Mouse (Mus musculus) hindbrain, embryonic 11.5 days (tissue): Measurements from ENCODE around the gene Zfp82. TPM values are rescaled to one million over a fixed set of nuclear protein-coding genes. Genes with fewer than 3 reads are reported as not detected.

ENCODE experiments used
- ATAC-seq: fragments of 200-750 bp; cut with Nextera tagmentation; 2 replicates; pipeline ENCODE4 v1.8.0; 2017; ENCODE audit warnings: mild to moderate bottlenecking, moderate TSS enrichment, moderate library complexity; ENCODE audit not compliant: low FRiP score
- DNase-seq: peaks from one replicate; pipeline ENCODE4 v3.0.0-alpha.2; 2015; ENCODE audit warnings: low spot score
- H3K27ac ChIP-seq: fragments of 300-500 bp; sonication (generic); 2 replicates; pipeline ENCODE4 v1.5.1; 2014; ENCODE audit warnings: mild to moderate bottlenecking, low read depth, low read length
- H3K27me3 ChIP-seq: fragments of 300-500 bp; sonication (generic); 2 replicates; pipeline ENCODE4 v1.6.1; 2014; ENCODE audit warnings: mild to moderate bottlenecking, low read length, moderate library complexity, mixed read lengths; ENCODE audit not compliant: control insufficient read depth, insufficient read depth
- H3K36me3 ChIP-seq: fragments of 300-500 bp; sonication (generic); 2 replicates; pipeline ENCODE4 v1.6.1; 2014; ENCODE audit warnings: mild to moderate bottlenecking, low read length, moderate library complexity, mixed read lengths; ENCODE audit not compliant: control insufficient read depth, insufficient read depth
- H3K4me1 ChIP-seq: fragments of 300-500 bp; sonication (generic); replicated peaks from 2 replicates; pipeline ENCODE4 v1.6.1; 2014; ENCODE audit warnings: low read length, mixed read lengths; ENCODE audit not compliant: control insufficient read depth, insufficient read depth
- H3K4me2 ChIP-seq: fragments of 300-500 bp; sonication (generic); replicated peaks from 2 replicates; pipeline ENCODE4 v1.6.1; 2014; ENCODE audit warnings: mild to moderate bottlenecking, low read depth, low read length
- H3K4me3 ChIP-seq: fragments of 300-500 bp; sonication (generic); 2 replicates; pipeline ENCODE4 v1.5.1; 2014; ENCODE audit warnings: low read depth, low read length
- H3K9ac ChIP-seq: fragments of 300-500 bp; sonication (generic); 2 replicates; pipeline ENCODE4 v1.6.1; 2014; ENCODE audit warnings: low read depth, low read length
- H3K9me3 ChIP-seq: fragments of 300-500 bp; sonication (generic); 2 replicates; pipeline ENCODE4 v1.6.1; 2016; ENCODE audit warnings: low read length; ENCODE audit not compliant: control insufficient read depth
- WGBS: fragments of 180-500 bp; shearing (Covaris S2); extraction: QIAGEN DNeasy Blood & Tissue Kit; methylation state at CpG from one replicate; pipeline ENCODE4 v1.1.7; 2014; 5-methylcytosine and 5-hydroxymethylcytosine counted together
- polyA plus RNA-seq: library from polyadenylated mRNA; unstranded; fragments of >200 nt; fragmentation: Nextera tagmentation; extraction: Ambion mirVana; gene quantifications from 2 replicates; pipeline ENCODE4 v1.2.1, GENCODE M21; 2014

The Zfp82 gene
- polyA plus RNA-seq, 1 experiment from 2014 or later: 8.3 TPM

- no peaks in the 10 kb centered on the region for H3K9me3 ChIP-seq
- no peak for ATAC-seq
- 92% methylated on average over 6 of the region's 6 CpGs for WGBS
- no peaks in the 10 kb centered on the region for H3K4me1 ChIP-seq
- H3K36me3 ChIP-seq: peaks cover 5% of the 10 kb centered on the region; the same call in 1 of the 2 replicates
- no peak overlapping the region for H3K9ac ChIP-seq
- no peak overlapping the region for H3K4me2 ChIP-seq
- DNase-seq: no peak
- H3K27me3 ChIP-seq: no peaks in the 10 kb centered on the region
- H3K27ac ChIP-seq: no peak overlapping the region
- H3K4me3 ChIP-seq: no peak overlapping the region
Measured at GRCm38 (mm10) chr7:30060341-30060740, 12.4 kb downstream of the Zfp82 start.

- no peak for DNase-seq
Measured at GRCm38 (mm10) chr7:30053591-30053990, 19.1 kb downstream of the Zfp82 start.

DNA sequence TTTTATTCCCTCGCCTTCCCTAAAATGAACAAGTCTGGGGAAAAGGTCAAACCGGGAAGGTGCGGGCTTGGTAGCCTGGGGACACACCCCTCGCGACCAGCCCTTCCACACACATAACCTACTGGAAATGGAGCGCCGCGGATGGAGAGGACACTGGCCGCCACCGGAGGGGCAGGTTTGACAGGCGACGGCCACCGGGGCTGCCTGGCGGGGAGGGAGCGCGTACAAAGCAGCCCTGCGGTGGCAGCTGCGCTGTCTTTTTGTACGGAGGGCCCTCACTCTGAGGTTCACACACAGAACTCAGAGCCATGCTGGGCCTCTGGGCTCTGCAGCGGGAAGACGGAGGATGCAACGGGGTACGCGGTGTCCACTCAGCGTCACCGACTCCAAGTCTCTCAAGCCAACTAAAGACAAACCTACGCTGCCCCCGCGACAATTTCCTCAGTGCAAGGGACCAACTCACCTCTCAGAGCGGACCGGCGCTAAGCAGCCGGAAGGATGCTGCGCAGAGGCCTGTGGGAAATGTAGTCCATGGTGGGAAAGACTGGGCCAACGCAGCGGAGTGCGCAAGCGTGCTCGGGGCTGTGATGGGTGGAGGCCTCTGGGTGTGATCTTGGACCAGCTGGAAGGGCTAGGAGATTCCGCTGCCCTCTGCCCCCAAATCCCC, 21.7 kb downstream of the Zfp82 start, which contains the start of gene Zfp14:
Gene Zfp14 (minus strand): TSS at position 499 of the 667 bp plus-strand sequence.
- Histone ChIP-seq H3K4me3 (peak within 1 kb of the TSS; percentile 84), H3K9ac (peak within 1 kb of the TSS; percentile 78), H3K27me3 (no peaks in the 10 kb centered on the region), H3K4me2 (peak within 1 kb of the TSS; percentile 89), H3K9me3 (no peaks in the 10 kb centered on the region), H3K36me3 (no peaks in the 10 kb centered on the region; the same call in 1 of the 2 replicates), H3K4me1 (0 out of 2 replicates have a peak, but pooled peaks cover 2% of the 10 kb centered on the region), H3K27ac (peak within 1 kb of the TSS; percentile 90)
- ATAC-seq (peak; percentile 99), DNase-seq (peak; percentile 94)
- WGBS: under 1% methylated on average over 39 of the region's 40 CpGs

More at GRCm38 (mm10) chr7:30053591-30053990, 19.1 kb downstream of the Zfp82 start:
- no peak overlapping the region for H3K27ac ChIP-seq
- WGBS: 13% methylated on average over 3 of the region's 3 CpGs
- no peaks in the 10 kb centered on the region for H3K27me3 ChIP-seq
- ATAC-seq: no peak
- H3K9ac ChIP-seq: no peak overlapping the region
- H3K4me2 ChIP-seq: no peak overlapping the region
- no peaks in the 10 kb centered on the region for H3K9me3 ChIP-seq
- H3K36me3 ChIP-seq: peaks cover 2% of the 10 kb centered on the region; the same call in 1 of the 2 replicates
- H3K4me3 ChIP-seq: no peak overlapping the region
- 0 out of 2 replicates have a peak, but pooled peaks cover 2% of the 10 kb centered on the region for H3K4me1 ChIP-seq

DNA sequence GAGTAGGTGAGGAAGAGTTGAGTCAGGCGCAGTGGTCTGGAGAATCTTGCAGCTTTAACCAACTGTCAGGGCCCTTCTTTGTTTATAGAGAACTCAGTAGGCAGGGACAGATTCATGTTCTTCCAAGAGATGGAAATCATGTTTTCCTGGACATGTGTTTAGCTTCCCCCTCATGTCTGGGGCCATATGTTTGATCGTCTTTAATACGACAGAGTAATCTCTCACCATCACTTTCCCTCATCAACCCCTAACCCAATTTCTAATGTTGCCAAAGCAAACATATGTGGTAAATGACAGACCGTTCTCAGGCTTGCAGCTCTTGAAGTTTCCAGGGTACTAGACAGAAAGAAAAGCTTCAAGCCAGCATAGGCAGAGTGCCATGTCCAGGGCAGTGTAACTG, 24.6 kb downstream of the Zfp82 start:
- no peak overlapping the region for H3K27ac ChIP-seq
- no peak overlapping the region for H3K4me2 ChIP-seq
- H3K27me3 ChIP-seq: no peaks in the 10 kb centered on the region
- no peaks in the 10 kb centered on the region for H3K9me3 ChIP-seq
- H3K4me3 ChIP-seq: no peak overlapping the region
- 91% methylated on average over 4 of the region's 4 CpGs for WGBS
- H3K9ac ChIP-seq: no peak overlapping the region
- H3K36me3 ChIP-seq: no peaks in the 10 kb centered on the region
- 0 out of 2 replicates have a peak, but pooled peaks cover 2% of the 10 kb centered on the region for H3K4me1 ChIP-seq
- ATAC-seq (no peak), DNase-seq (no peak)

DNA sequence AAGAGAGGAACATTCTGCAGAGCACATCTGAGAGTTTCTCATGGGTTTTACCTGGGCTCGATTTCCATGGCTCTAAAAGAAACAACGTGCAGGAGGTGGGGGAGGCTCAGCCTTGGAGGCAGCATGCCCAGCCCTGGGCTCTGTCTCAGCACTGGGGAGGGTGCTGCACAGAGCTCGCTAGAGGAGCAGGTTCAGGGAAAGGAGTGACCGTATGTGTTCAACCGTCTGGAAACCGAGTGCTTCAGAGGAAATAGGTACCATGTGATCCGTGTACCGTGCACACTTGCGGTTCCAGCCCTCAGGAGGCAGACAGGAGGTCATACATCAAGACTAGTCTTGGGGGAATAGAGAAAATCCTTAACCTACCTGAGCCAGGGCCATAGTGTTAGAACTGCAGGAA, 28.3 kb downstream of the Zfp82 start:
- Histone ChIP-seq H3K36me3 (no peaks in the 10 kb centered on the region), H3K4me1 (no peaks in the 10 kb centered on the region), H3K27ac (no peak overlapping the region), H3K4me3 (no peak overlapping the region), H3K4me2 (no peak overlapping the region), H3K9ac (no peak overlapping the region), H3K27me3 (no peaks in the 10 kb centered on the region), H3K9me3 (no peaks in the 10 kb centered on the region)
- no peak for ATAC-seq
- no peak for DNase-seq
- WGBS: 65% methylated on average over 9 of the region's 9 CpGs

- no peak overlapping the region for H3K27ac ChIP-seq
- H3K4me1 ChIP-seq: no peaks in the 10 kb centered on the region
- no peak overlapping the region for H3K4me2 ChIP-seq
- DNase-seq: no peak
- WGBS: 90% methylated on average over 12 of the region's 12 CpGs
- H3K27me3 ChIP-seq: no peaks in the 10 kb centered on the region
- ATAC-seq: no peak
- 0 out of 2 replicates have a peak, but pooled peaks cover 4% of the 10 kb centered on the region for H3K36me3 ChIP-seq
- H3K4me3 ChIP-seq: no peak overlapping the region
- H3K9ac ChIP-seq: no peak overlapping the region
- H3K9me3 ChIP-seq: no peaks in the 10 kb centered on the region
Measured at GRCm38 (mm10) chr7:30034331-30034730, 38.4 kb downstream of the Zfp82 start.

- H3K27ac ChIP-seq: no peak overlapping the region
- no peaks in the 10 kb centered on the region for H3K36me3 ChIP-seq
- H3K9me3 ChIP-seq: no peaks in the 10 kb centered on the region
- no peak overlapping the region for H3K4me3 ChIP-seq
- no peak overlapping the region for H3K4me2 ChIP-seq
- H3K9ac ChIP-seq: no peak overlapping the region
- no peaks in the 10 kb centered on the region for H3K4me1 ChIP-seq
- ATAC-seq (no peak), DNase-seq (no peak)
- no peaks in the 10 kb centered on the region for H3K27me3 ChIP-seq
- 82% methylated on average over 3 of the region's 3 CpGs for WGBS
Measured at GRCm38 (mm10) chr7:30031379-30031778, 41.3 kb downstream of the Zfp82 start.

DNA sequence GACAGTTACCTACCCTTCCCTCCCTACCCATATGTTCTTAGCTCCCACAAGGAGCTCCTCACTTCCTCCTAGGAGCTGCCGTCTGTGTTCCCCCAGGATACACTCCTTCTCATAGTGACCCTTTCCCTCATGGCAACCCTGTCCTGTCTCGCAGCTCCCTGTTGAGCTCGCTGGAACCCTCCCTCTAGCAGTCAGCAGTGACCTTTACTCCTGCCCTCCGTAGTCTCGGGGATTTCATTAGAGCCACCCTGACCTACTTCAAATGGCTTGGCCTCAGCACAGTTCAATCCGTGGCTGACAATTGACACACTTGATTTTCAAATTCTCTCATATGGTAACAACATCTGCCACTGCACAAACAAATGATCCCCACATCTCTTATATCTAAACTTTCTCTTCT, 42.0 kb downstream of the Zfp82 start:
- Histone ChIP-seq H3K4me1 (no peaks in the 10 kb centered on the region), H3K4me2 (no peak overlapping the region), H3K27ac (no peak overlapping the region), H3K36me3 (no peaks in the 10 kb centered on the region), H3K9ac (no peak overlapping the region), H3K9me3 (no peaks in the 10 kb centered on the region), H3K27me3 (no peaks in the 10 kb centered on the region), H3K4me3 (no peak overlapping the region)
- DNase-seq: no peak
- ATAC-seq: no peak
- WGBS: 28% methylated on average over 6 of the region's 6 CpGs

DNA sequence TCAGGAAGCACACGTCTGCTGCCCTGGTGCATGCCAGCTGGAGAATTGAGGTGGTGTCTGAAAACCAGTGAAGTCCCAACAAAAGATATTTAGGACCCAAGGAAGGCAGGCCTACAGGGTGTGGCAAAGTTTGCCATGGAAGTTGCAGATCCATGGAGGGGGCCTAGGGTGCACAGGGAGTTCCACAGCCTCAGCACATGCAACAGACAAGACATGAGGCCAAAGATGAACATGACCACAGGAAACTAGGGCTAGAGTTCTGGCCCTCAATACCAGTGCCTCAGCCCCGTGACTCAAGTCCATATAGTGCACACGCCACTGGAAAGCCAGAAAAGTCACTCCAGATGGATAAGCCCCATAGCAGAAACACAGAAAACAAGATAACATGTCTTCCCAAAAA, 44.1 kb downstream of the Zfp82 start:
- no peaks in the 10 kb centered on the region for H3K9me3 ChIP-seq
- no peak overlapping the region for H3K4me3 ChIP-seq
- H3K36me3 ChIP-seq: peaks cover 3% of the 10 kb centered on the region; the same call in 1 of the 2 replicates
- no peak overlapping the region for H3K4me2 ChIP-seq
- no peaks in the 10 kb centered on the region for H3K27me3 ChIP-seq
- H3K9ac ChIP-seq: no peak overlapping the region
- DNase-seq (no peak), ATAC-seq (no peak)
- H3K4me1 ChIP-seq: no peaks in the 10 kb centered on the region
- no peak overlapping the region for H3K27ac ChIP-seq
- 89% methylated on average over 3 of the region's 3 CpGs for WGBS
